14 mouse cellular contexts compared by ENCODE assay signal in genomic region chr4:53120038-53120685, GRCm38 (mm10). TPM values are rescaled to one million over a fixed set of nuclear protein-coding genes. Genes with fewer than 3 reads are reported as not detected.
DNase-seq lines count a peak whose midpoint lies in the region; ATAC-seq and TF ChIP-seq lines count a peak whose summit lies in the region.
"Had no signal": no experiment of that assay in that cellular context is flagged by ENCODE, and none has a peak within 500 bp of the region (broad histone marks: within the 10 kb centered on the region; RNA-seq: fewer than 3 reads in every experiment).

No protein-coding gene starts in this region.

- DNase-seq in lung, adult 18-20 months = peak; percentile 38 to 54
- DNase-seq in lung, postnatal 14 days = no peak
- DNase-seq in splenic B cell, adult 2 months (ENCODE audit: low read depth, low spot score) = peak; percentile 10
- no peak for DNase-seq in kidney, adult 11 months
- no peak for DNase-seq in right cerebral cortex, postnatal 25 days
- DNase-seq: forebrain, postnatal 0 days; heart, postnatal 4 days; kidney, postnatal 14 days; right cerebral cortex, postnatal 4 days; thymus, postnatal 4 days had no signal

- no peak overlapping the region for H3K4me3 ChIP-seq in bone marrow, adult 2 months (replicated peaks; ENCODE audit: control insufficient read depth, low read depth, low read length)
- H3K4me3 ChIP-seq: limb, embryonic 12.5 days had no signal

- peaks cover 16% of the 10 kb centered on the region for H3K4me1 ChIP-seq in bone marrow, adult 2 months (ENCODE audit: control insufficient read depth, insufficient read depth, low read length)

- peak; percentile 68 for ATAC-seq in granulocyte monocyte progenitor cell, adult 5-6 weeks (replicated peaks; ENCODE audit: poor library complexity, severe bottlenecking)
- ATAC-seq: forebrain, postnatal 0 days; intestine, embryonic 16.5 days had no signal

- TF ChIP-seq CTCF in bone marrow, adult 2 months (IDR thresholded peaks at IDR 0.05; ENCODE audit: control insufficient read depth, insufficient read depth, low read length) = no peak

- peak overlapping the region; percentile 23; the same call in 1 of the 2 replicates for H3K27ac ChIP-seq in bone marrow, adult 2 months (ENCODE audit: control insufficient read depth, insufficient read depth, low read depth, low read length, poor library complexity)
- H3K27ac ChIP-seq: limb, embryonic 12.5 days had no signal

- peaks cover 3% of the 10 kb centered on the region; the same call in 1 of the 2 replicates for H3K36me3 ChIP-seq in splenic B cell, adult 2 months (ENCODE audit: control insufficient read depth, insufficient read depth, low read length, poor library complexity, severe bottlenecking)
- H3K36me3 ChIP-seq: limb, embryonic 12.5 days had no signal

- no peak for TF ChIP-seq POLR2A in bone marrow, adult 2 months (IDR thresholded peaks at IDR 0.05; ENCODE audit: borderline replicate concordance, control insufficient read depth, low read depth, low read length)

- H3K27me3 ChIP-seq in splenic B cell, adult 2 months (ENCODE audit: control insufficient read depth, insufficient read depth, low read length, poor library complexity, severe bottlenecking) = no peaks in the 10 kb centered on the region
- H3K27me3 ChIP-seq: limb, embryonic 12.5 days had no signal

- WGBS in bone marrow, adult 2 months = 25% methylated on average over 10 of the region's 10 CpGs

RNA-seq across cellular contexts. Expression of gene Abca1, which starts 39.5 kb away (rescaled TPM):
- polyA plus RNA-seq in bone marrow, adult 2 months (2011; ENCODE audit: insufficient read depth, insufficient read length, low replicate concordance, missing spikeins) = 3.4 and 4.9 TPM in 2 replicates
- 0.49 and 2.6 TPM in 2 replicates for total RNA-seq in granulocyte monocyte progenitor cell, adult 5-6 weeks (2014; fragmentation: Nextera tagmentation)
- 2.2 and 3.8 TPM in 2 replicates for total RNA-seq in granulocyte monocyte progenitor cell, adult 5-6 weeks (2017)

Comparison
In these comparisons a context has a peak if more than half of its experiments do, and no peak if none do; other contexts are left out.
1. DNase-seq: peak in lung, adult 18-20 months (2 of 2) and splenic B cell, adult 2 months (single experiment); none in lung, postnatal 14 days (single experiment), kidney, adult 11 months (single experiment) and right cerebral cortex, postnatal 25 days (single experiment).